Mouse (Mus musculus) limb, embryonic 12.5 days (tissue): ENCODE data around the gene Fcer1a. TPM values are rescaled to one million over a fixed set of nuclear protein-coding genes. Genes with fewer than 3 reads are reported as not detected.

Source experiments
- polyA plus RNA-seq: library from polyadenylated mRNA; unstranded; fragments of >200 nt; fragmentation: Nextera tagmentation; extraction: Ambion mirVana; gene quantifications from 2 replicates; pipeline ENCODE4 v1.2.1, GENCODE M21; 2016

The Fcer1a gene
- polyA plus RNA-seq, 1 experiment from 2014 or later, result not detected

Other genes with a start within 250 kb of the Fcer1a start
- not detected in 2 replicates for gene Olfr1408, start 89.8 kb downstream of the Fcer1a start, polyA plus RNA-seq
- not detected in 2 replicates for gene Olfr1406, start 36.6 kb downstream of the Fcer1a start, polyA plus RNA-seq
- gene Olfr218, start 29.4 kb downstream of the Fcer1a start, polyA plus RNA-seq, result not detected in 2 replicates
- gene Olfr1404, start 14.8 kb downstream of the Fcer1a start, polyA plus RNA-seq, result not detected in 2 replicates
- not detected in 2 replicates for gene Olfr418, start 38.8 kb upstream of the Fcer1a start, polyA plus RNA-seq
- not detected in 2 replicates for gene Mptx2, start 50.6 kb upstream of the Fcer1a start, polyA plus RNA-seq
- 0.91 and 1.3 TPM in 2 replicates for gene Ackr1, start 106.5 kb upstream of the Fcer1a start, polyA plus RNA-seq
- 1.1 and 1.5 TPM in 2 replicates for gene Aim2, start 123.7 kb upstream of the Fcer1a start, polyA plus RNA-seq
- gene Cadm3, start 140.5 kb upstream of the Fcer1a start, polyA plus RNA-seq, result 0.50 and 0.61 TPM in 2 replicates